Mouse (Mus musculus) granulocyte monocyte progenitor cell, adult 5-6 weeks (primary cell): ENCODE data around the gene Pde7b. TPM values are rescaled to one million over a fixed set of nuclear protein-coding genes. Genes with fewer than 3 reads are reported as not detected.

Source experiments
- ATAC-seq: replicated peaks from 2 replicates; pipeline ENCODE4 v1.8.0; 2016; ENCODE audit warnings: mild to moderate bottlenecking, moderate TSS enrichment, inconsistent platforms; ENCODE audit not compliant: poor library complexity, severe bottlenecking
- total RNA-seq, 2 experiments: library from RNA; stranded (forward) in 1 of 2; stranded (reverse) in 1 of 2; fragments of 200-712, 200-1000 nt in 1 of 2; fragments of >200 nt in 1 of 2; fragmentation: Nextera tagmentation in 1 of 2; gene quantifications; 2 replicates each; pipeline ENCODE4 v1.2.3; 2014 to 2017

Gene Pde7b
- total RNA-seq, 2 experiments from 2014 or later, result 3.8 to 7.4 TPM

- ATAC-seq, result peak; percentile 19; the same call in 1 of the 2 replicates
Measured at GRCm38 (mm10) chr10:20723521-20723915, 1.4 kb downstream of the Pde7b start.

- ATAC-seq, result no peak
Measured at GRCm38 (mm10) chr10:20722651-20723520, 2.0 kb downstream of the Pde7b start.

- ATAC-seq, result peak; percentile 68
Measured at GRCm38 (mm10) chr10:20719201-20719600, 5.7 kb downstream of the Pde7b start.

GRCm38 (mm10) chr10:20700633-20701032 is 24.2 kb downstream of the Pde7b start:
- ATAC-seq, result no peak

- ATAC-seq, result no peak
Measured at GRCm38 (mm10) chr10:20699874-20700273, 25.0 kb downstream of the Pde7b start.

- ATAC-seq, result no peak
Measured at GRCm38 (mm10) chr10:20695637-20696036, 29.2 kb downstream of the Pde7b start.

- ATAC-seq, result no peak
Measured at GRCm38 (mm10) chr10:20690002-20690401, 34.9 kb downstream of the Pde7b start.

GRCm38 (mm10) chr10:20684151-20684550 is 40.7 kb downstream of the Pde7b start:
- no peak for ATAC-seq

GRCm38 (mm10) chr10:20680986-20681385 is 43.9 kb downstream of the Pde7b start:
- no peak for ATAC-seq

- no peak for ATAC-seq
Measured at GRCm38 (mm10) chr10:20675321-20675720, 49.6 kb downstream of the Pde7b start.

- no peak for ATAC-seq
Measured at GRCm38 (mm10) chr10:20673798-20674197, 51.1 kb downstream of the Pde7b start.

- no peak for ATAC-seq
Measured at GRCm38 (mm10) chr10:20672591-20672990, 52.3 kb downstream of the Pde7b start.

GRCm38 (mm10) chr10:20671621-20672020 is 53.3 kb downstream of the Pde7b start:
- no peak for ATAC-seq

GRCm38 (mm10) chr10:20670541-20670940 is 54.3 kb downstream of the Pde7b start:
- ATAC-seq, result no peak

GRCm38 (mm10) chr10:20669467-20669866 is 55.4 kb downstream of the Pde7b start:
- ATAC-seq, result no peak

- ATAC-seq, result no peak
Measured at GRCm38 (mm10) chr10:20668577-20668976, 56.3 kb downstream of the Pde7b start.

- peak; percentile 82 for ATAC-seq
Measured at GRCm38 (mm10) chr10:20666655-20667054, 58.2 kb downstream of the Pde7b start.

- ATAC-seq, result peak; percentile 94
Measured at GRCm38 (mm10) chr10:20662951-20663350, 61.9 kb downstream of the Pde7b start.

GRCm38 (mm10) chr10:20661684-20662083 is 63.2 kb downstream of the Pde7b start:
- no peak for ATAC-seq

- ATAC-seq, result no peak
Measured at GRCm38 (mm10) chr10:20659718-20660117, 65.2 kb downstream of the Pde7b start.

- ATAC-seq, result no peak
Measured at GRCm38 (mm10) chr10:20659268-20659667, 65.6 kb downstream of the Pde7b start.

- no peak for ATAC-seq
Measured at GRCm38 (mm10) chr10:20658716-20659115, 66.2 kb downstream of the Pde7b start.
